Mouse (Mus musculus) thymus, adult 2 months (tissue): Measurements from ENCODE around the gene RPS10-NUDT3. TPM values are rescaled to one million over a fixed set of nuclear protein-coding genes. Genes with fewer than 3 reads are reported as not detected.

Experiments
- DNase-seq: peaks from one replicate; pipeline ENCODE4 v3.0.0; 2021
- H3K27ac ChIP-seq: fragments of 200-500 bp; 2 replicates; pipeline ENCODE4 v1.5.1; 2012; ENCODE audit warnings: low read length, control low read depth; ENCODE audit not compliant: control insufficient read depth, insufficient read depth
- H3K27me3 ChIP-seq: fragments of 200-500 bp; 2 replicates; pipeline ENCODE4 v1.6.1; 2012; ENCODE audit warnings: mild to moderate bottlenecking, low read length, moderate library complexity, mixed read lengths; ENCODE audit not compliant: control insufficient read depth, insufficient read depth
- H3K36me3 ChIP-seq: fragments of 200-500 bp; 2 replicates; pipeline ENCODE4 v1.6.1; 2012; ENCODE audit warnings: mild to moderate bottlenecking, low read length, moderate library complexity; ENCODE audit not compliant: control insufficient read depth, insufficient read depth
- H3K4me1 ChIP-seq: fragments of 200-500 bp; replicated peaks from 2 replicates; pipeline ENCODE4 v1.6.1; 2012; ENCODE audit warnings: low read length; ENCODE audit not compliant: control insufficient read depth, insufficient read depth
- H3K4me3 ChIP-seq: fragments of 200-500 bp; 2 replicates; pipeline ENCODE4 v1.5.1; 2012; ENCODE audit warnings: mild to moderate bottlenecking, low read length, control low read depth, moderate library complexity; ENCODE audit not compliant: control insufficient read depth, insufficient read depth
- CTCF ChIP-seq: fragments of 200-500 bp; IDR thresholded peaks from 2 replicates; pipeline ENCODE4 v1.5.1; 2012; ENCODE audit warnings: mild to moderate bottlenecking, control low read depth, low read length, moderate library complexity, borderline replicate concordance; ENCODE audit not compliant: control insufficient read depth, poor library complexity, insufficient read depth; ENCODE audit errors: extremely low read depth
- POLR2A ChIP-seq: fragments of 200-500 bp; IDR thresholded peaks from 2 replicates; pipeline ENCODE4 v1.6.1; 2012; ENCODE audit warnings: mild to moderate bottlenecking, low read length, control low read depth, moderate library complexity; ENCODE audit not compliant: control insufficient read depth, poor library complexity, insufficient read depth; ENCODE audit errors: extremely low read depth
- WGBS: fragments of 180-500 bp; shearing (Covaris S2); methylation state at CpG from one replicate; pipeline ENCODE4 v1.1.7; 2018; 5-methylcytosine and 5-hydroxymethylcytosine counted together
- polyA plus RNA-seq: library from polyadenylated mRNA; depleted of rRNA; stranded (reverse); fragments of >200 nt; gene quantifications from 2 replicates; pipeline ENCODE4 v1.2.3, GENCODE M21; 2012

Gene RPS10-NUDT3
- polyA plus RNA-seq, 1 experiment = not detected

GRCm38 (mm10) chr17:27658767-27659166 lies 23.7 kb upstream of the RPS10-NUDT3 start:
- Histone ChIP-seq H3K36me3 (no peaks in the 10 kb centered on the region), H3K4me1 (peaks cover 26% of the 10 kb centered on the region), H3K27me3 (no peaks in the 10 kb centered on the region), H3K27ac (no peak overlapping the region), H3K4me3 (no peak overlapping the region)
- TF ChIP-seq CTCF (no peak), POLR2A (no peak)
- WGBS = 87% methylated on average over 7 of the region's 7 CpGs
- no peak for DNase-seq

- 59% methylated on average over 8 of the region's 8 CpGs for WGBS
- TF ChIP-seq CTCF (no peak), POLR2A (no peak)
- H3K27ac ChIP-seq = no peak overlapping the region
- H3K36me3 ChIP-seq = no peaks in the 10 kb centered on the region
- no peak overlapping the region for H3K4me3 ChIP-seq
- DNase-seq = no peak
- no peaks in the 10 kb centered on the region for H3K27me3 ChIP-seq
- peaks cover 29% of the 10 kb centered on the region for H3K4me1 ChIP-seq
Observed at GRCm38 (mm10) chr17:27657123-27657522, 22.1 kb upstream of the RPS10-NUDT3 start.

- Histone ChIP-seq H3K4me3 (peak overlapping the region; percentile 64), H3K36me3 (no peaks in the 10 kb centered on the region), H3K27me3 (no peaks in the 10 kb centered on the region), H3K27ac (no peak overlapping the region), H3K4me1 (peaks cover 36% of the 10 kb centered on the region)
- no peak for DNase-seq
- TF ChIP-seq POLR2A = no peak
- TF ChIP-seq CTCF = no peak
- WGBS = 9% methylated on average over 5 of the region's 5 CpGs
Observed at GRCm38 (mm10) chr17:27656414-27656813, 21.4 kb upstream of the RPS10-NUDT3 start.

GRCm38 (mm10) chr17:27656011-27656399 lies 21.0 kb upstream of the RPS10-NUDT3 start:
- Histone ChIP-seq H3K27me3 (no peaks in the 10 kb centered on the region), H3K4me1 (peaks cover 36% of the 10 kb centered on the region), H3K27ac (no peak overlapping the region), H3K36me3 (no peaks in the 10 kb centered on the region), H3K4me3 (peak overlapping the region; percentile 64)
- 1% methylated on average over 14 of the region's 14 CpGs for WGBS
- DNase-seq = peak; percentile 72
- TF ChIP-seq POLR2A (no peak), CTCF (no peak)

DNA sequence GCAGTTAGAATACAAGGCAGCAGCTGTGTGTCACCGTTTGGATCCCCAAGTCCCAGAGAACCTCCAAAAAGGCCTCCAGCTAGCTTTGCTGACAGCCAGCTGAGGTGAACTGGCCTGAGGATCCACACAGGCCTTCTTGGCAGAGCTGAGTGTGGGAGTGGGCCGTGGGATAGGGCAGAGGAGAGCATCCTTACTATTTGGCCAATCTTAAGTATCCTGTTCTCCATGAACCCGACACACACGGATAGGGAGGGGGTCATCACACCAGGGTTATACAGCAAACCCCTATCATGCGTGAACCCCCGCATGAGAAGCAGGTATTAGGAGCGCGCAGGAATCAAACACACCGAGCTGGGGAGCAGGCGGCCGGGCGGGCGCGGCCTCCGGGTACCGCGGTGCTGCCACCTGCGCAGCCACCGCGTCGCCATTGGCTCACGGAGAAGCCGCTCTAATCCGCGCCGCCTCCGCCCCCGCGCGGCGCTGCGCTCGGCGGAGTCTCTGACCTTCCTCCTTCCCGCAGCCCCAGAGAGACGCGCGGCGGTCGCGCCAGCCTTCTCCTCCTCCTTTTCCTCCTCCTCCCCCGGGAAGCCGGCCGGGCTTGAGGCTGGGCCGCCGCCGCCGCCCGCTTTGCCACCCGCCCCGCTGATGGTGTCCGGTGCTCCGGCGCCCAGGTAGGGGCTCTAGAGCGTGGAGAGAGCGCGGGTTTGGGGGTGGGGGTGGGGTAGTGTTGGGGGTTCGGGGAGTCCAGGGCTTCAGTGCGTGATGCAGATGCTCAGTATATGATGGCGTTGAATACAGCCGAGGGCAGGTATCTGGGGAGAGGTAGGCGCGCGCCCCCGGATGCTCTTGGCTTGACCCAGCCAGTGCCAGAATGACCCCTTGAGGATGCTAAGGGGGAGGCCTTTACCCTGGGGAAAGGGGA lies 20.3 kb upstream of the RPS10-NUDT3 start, which contains the start of gene Pacsin1:
Pacsin1 (plus strand) TSS at position 421 of the 922 bp plus-strand sequence.
- H3K27me3 ChIP-seq = no peaks in the 10 kb centered on the region
- H3K4me3 ChIP-seq = peak within 1 kb of the TSS; percentile 64
- peaks cover 36% of the 10 kb centered on the region for H3K4me1 ChIP-seq
- TF ChIP-seq CTCF = no peak
- TF ChIP-seq POLR2A = peak; percentile 30; the same call in 1 of the 2 replicates
- DNase-seq = peak; percentile 71
- 3% methylated on average over 62 of the region's 65 CpGs for WGBS
- no peaks in the 10 kb centered on the region for H3K36me3 ChIP-seq
- H3K27ac ChIP-seq = peak within 1 kb of the TSS; percentile 34; the same call in 1 of the 2 replicates

GRCm38 (mm10) chr17:27653253-27653959 lies 18.4 kb upstream of the RPS10-NUDT3 start:
- DNase-seq = no peak
- no peaks in the 10 kb centered on the region for H3K36me3 ChIP-seq
- H3K27me3 ChIP-seq = no peaks in the 10 kb centered on the region
- TF ChIP-seq CTCF (no peak), POLR2A (no peak)
- H3K4me3 ChIP-seq = no peak overlapping the region
- WGBS = 86% methylated on average over 10 of the region's 10 CpGs
- peaks cover 36% of the 10 kb centered on the region for H3K4me1 ChIP-seq
- no peak overlapping the region for H3K27ac ChIP-seq
